Mouse (Mus musculus): ENCODE measurements around the gene Napepld. TPM values are rescaled to one million over a fixed set of nuclear protein-coding genes. Genes with fewer than 3 reads are reported as not detected.
"Not testable (repeated sequence)": the region's sequence is repeated elsewhere in the genome, so short reads cannot be mapped to it uniquely, and the experiment has no call there.

Gene Napepld
- polyA plus RNA-seq, 1 experiment from 2014 or later = 3.6 TPM

GRCm38 (mm10) chr5:21700272-21700821, 849 bp downstream of the Napepld start:
- Histone ChIP-seq H3K4me3 (replicated peaks; ENCODE audit: low read length) (peak overlapping the region; percentile 64), H3K9me3 (replicated peaks; ENCODE audit: control insufficient read depth, low read length) (no peaks in the 10 kb centered on the region), H3K27ac (ENCODE audit: low read length) (no peak overlapping the region), H3K4me2 (ENCODE audit: low read depth, low read length) (peak overlapping the region; percentile 92), H3K36me3 (ENCODE audit: control insufficient read depth, insufficient read depth, low read length) (no peaks in the 10 kb centered on the region), H3K9ac (ENCODE audit: low read length) (0 out of 2 replicates have a peak overlapping the region, but pooled peaks have one; percentile 36), H3K4me1 (ENCODE audit: control insufficient read depth, insufficient read depth, low read length) (no peaks in the 10 kb centered on the region), H3K27me3 (ENCODE audit: control insufficient read depth, insufficient read depth, low read length) (no peaks in the 10 kb centered on the region)
- 16% methylated on average over 10 of the region's 10 CpGs for WGBS
- no peak for ATAC-seq (ENCODE audit: insufficient read depth, low FRiP score)

DNA sequence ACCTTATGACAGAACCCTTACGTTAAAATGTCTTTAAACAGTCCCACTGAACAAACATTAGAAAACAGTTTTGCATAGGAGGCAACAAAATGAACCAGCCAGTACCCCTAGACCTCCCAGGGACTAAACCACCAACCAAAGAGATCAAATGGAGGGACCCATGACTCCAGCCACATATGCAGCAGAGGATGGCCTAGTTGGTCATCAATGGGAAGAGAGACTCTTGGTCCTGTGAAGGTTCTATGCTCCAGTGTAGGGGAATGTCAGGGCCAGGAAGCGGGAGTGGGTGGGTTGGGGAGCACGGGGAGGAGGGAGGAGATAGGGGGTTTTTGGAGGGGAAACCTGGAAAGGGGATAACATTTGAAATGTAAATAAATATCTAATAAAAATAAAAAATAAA, 1.6 kb downstream of the Napepld start:
- not testable (repeated sequence) for H3K4me1 ChIP-seq (ENCODE audit: control insufficient read depth, insufficient read depth, low read length); H3K36me3 ChIP-seq (ENCODE audit: control insufficient read depth, insufficient read depth, low read length); H3K9me3 ChIP-seq (replicated peaks; ENCODE audit: control insufficient read depth, low read length); H3K27me3 ChIP-seq (ENCODE audit: control insufficient read depth, insufficient read depth, low read length); H3K9ac ChIP-seq (ENCODE audit: low read length); H3K27ac ChIP-seq (ENCODE audit: low read length); H3K4me2 ChIP-seq (ENCODE audit: low read depth, low read length); ATAC-seq (ENCODE audit: insufficient read depth, low FRiP score); H3K4me3 ChIP-seq (replicated peaks; ENCODE audit: low read length)
- 89% methylated on average over 3 of the region's 3 CpGs for WGBS

DNA sequence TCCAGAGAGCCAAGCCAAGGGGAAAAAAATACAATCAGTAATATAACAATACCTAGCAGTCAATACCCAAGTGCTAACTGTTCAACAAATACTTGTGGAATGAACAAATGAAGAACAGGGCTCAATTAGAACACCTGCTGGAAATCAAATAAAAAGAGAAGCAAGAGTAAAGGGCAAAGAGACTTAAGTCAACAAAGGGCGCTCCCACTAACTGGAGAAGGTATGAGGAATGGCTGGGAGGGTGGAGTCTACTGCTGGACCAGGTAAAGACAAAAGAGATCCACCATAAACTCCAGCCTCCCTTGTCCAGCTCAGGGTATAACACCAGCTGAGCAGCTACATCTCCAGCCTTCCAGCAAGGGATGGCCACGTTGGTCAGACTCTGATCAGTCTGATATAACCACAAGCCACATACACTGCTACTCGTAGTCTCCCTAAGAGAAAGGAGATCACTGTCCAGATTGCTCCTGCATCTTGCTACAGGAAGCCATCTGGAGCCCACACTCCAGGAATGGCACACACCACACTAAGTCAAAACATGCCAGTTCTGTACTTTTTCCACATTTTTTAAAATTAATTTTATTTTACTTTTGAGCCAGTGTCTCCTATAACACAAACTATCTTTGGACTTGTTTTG, 6.2 kb downstream of the Napepld start:
- Histone ChIP-seq H3K9me3 (replicated peaks; ENCODE audit: control insufficient read depth, low read length) (no peaks in the 10 kb centered on the region), H3K4me3 (replicated peaks; ENCODE audit: low read length) (no peak overlapping the region), H3K27ac (ENCODE audit: low read length) (no peak overlapping the region), H3K4me1 (ENCODE audit: control insufficient read depth, insufficient read depth, low read length) (no peaks in the 10 kb centered on the region), H3K36me3 (ENCODE audit: control insufficient read depth, insufficient read depth, low read length) (no peaks in the 10 kb centered on the region), H3K4me2 (ENCODE audit: low read depth, low read length) (no peak overlapping the region), H3K27me3 (ENCODE audit: control insufficient read depth, insufficient read depth, low read length) (no peaks in the 10 kb centered on the region), H3K9ac (ENCODE audit: low read length) (no peak overlapping the region)
- ATAC-seq (ENCODE audit: insufficient read depth, low FRiP score) = peak; percentile 64; the same call in 1 of the 2 replicates
- WGBS = 63% methylated on average over 3 of the region's 3 CpGs

DNA sequence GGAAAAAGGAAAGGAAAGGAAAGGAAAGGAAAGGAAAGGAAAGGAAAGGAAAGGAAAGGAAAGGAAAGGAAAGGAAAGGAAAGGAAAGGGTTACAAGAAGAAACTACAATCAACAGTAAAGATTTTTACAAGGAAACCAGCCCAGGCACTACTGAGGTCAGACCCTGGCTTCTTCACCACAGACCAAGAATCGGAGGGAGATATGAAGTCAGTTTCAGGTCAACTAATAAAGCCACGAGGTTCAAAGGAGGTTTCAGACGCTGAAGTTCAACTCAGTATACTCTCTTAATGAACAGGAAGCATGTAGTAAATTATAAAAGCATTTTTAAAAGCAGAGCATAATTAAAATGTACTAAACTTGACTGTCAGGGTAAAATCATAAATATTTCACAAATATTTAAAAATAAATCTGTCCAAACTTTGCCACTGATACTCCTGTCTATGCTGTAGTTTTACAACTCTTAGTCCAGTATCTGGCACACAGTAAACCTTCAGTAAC, 7.8 kb downstream of the Napepld start:
- no peak overlapping the region for H3K4me2 ChIP-seq (ENCODE audit: low read depth, low read length)
- H3K4me1 ChIP-seq (ENCODE audit: control insufficient read depth, insufficient read depth, low read length) = no peaks in the 10 kb centered on the region
- no peak for ATAC-seq (ENCODE audit: insufficient read depth, low FRiP score)
- H3K9me3 ChIP-seq (replicated peaks; ENCODE audit: control insufficient read depth, low read length) = no peaks in the 10 kb centered on the region
- no peak overlapping the region for H3K27ac ChIP-seq (ENCODE audit: low read length)
- WGBS = 49% methylated on average over 3 of the region's 3 CpGs
- H3K4me3 ChIP-seq (replicated peaks; ENCODE audit: low read length) = no peak overlapping the region
- no peak overlapping the region for H3K9ac ChIP-seq (ENCODE audit: low read length)
- H3K36me3 ChIP-seq (ENCODE audit: control insufficient read depth, insufficient read depth, low read length) = no peaks in the 10 kb centered on the region
- no peaks in the 10 kb centered on the region for H3K27me3 ChIP-seq (ENCODE audit: control insufficient read depth, insufficient read depth, low read length)

DNA sequence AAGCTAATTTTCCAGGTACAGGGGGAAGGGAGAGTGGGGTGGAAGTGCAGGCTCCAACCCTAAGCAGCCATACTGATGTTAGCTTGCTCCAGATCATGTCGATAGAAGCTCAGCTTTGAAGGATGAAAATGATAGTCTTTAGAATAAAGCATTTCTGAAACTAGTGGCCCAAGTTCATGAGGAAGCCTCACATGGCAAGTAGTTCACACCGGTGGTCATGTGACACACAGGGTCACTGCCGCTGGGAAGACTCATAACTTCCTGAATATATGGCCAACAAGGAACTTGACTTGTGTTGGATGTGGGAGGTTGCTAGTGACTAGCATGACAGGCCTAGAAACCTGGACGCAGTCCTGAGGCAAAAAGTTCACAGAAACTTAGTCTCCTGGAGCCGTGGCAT, 9.0 kb downstream of the Napepld start:
- no peaks in the 10 kb centered on the region for H3K4me1 ChIP-seq (ENCODE audit: control insufficient read depth, insufficient read depth, low read length)
- H3K27me3 ChIP-seq (ENCODE audit: control insufficient read depth, insufficient read depth, low read length) = no peaks in the 10 kb centered on the region
- no peaks in the 10 kb centered on the region for H3K9me3 ChIP-seq (replicated peaks; ENCODE audit: control insufficient read depth, low read length)
- WGBS = 86% methylated on average over 5 of the region's 5 CpGs
- no peak for ATAC-seq (ENCODE audit: insufficient read depth, low FRiP score)
- H3K36me3 ChIP-seq (ENCODE audit: control insufficient read depth, insufficient read depth, low read length) = no peaks in the 10 kb centered on the region
- no peak overlapping the region for H3K4me2 ChIP-seq (ENCODE audit: low read depth, low read length)
- no peak overlapping the region for H3K27ac ChIP-seq (ENCODE audit: low read length)
- H3K9ac ChIP-seq (ENCODE audit: low read length) = no peak overlapping the region
- H3K4me3 ChIP-seq (replicated peaks; ENCODE audit: low read length) = no peak overlapping the region

DNA sequence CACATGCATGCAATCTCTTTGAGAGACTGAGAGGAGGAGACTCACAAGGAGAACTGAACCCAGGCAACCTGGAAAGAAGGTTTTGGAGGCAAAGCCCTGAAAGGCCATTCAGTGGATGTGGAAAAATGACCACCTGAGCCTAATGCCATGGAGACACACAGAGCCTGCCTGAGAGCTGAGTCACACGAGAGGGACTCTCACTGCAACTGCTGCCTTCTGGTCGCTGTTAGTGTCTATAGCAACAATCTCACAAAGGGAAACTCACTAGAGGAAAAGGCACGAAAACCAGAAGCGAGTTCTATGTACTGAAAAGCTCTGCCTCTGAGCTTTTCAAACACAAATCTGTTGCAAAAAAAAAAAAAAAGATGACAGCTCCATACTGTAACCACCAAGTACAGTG, 14.2 kb downstream of the Napepld start:
- Histone ChIP-seq H3K36me3 (ENCODE audit: control insufficient read depth, insufficient read depth, low read length) (no peaks in the 10 kb centered on the region), H3K4me2 (ENCODE audit: low read depth, low read length) (no peak overlapping the region), H3K9ac (ENCODE audit: low read length) (no peak overlapping the region), H3K27me3 (ENCODE audit: control insufficient read depth, insufficient read depth, low read length) (no peaks in the 10 kb centered on the region), H3K27ac (ENCODE audit: low read length) (no peak overlapping the region), H3K4me3 (replicated peaks; ENCODE audit: low read length) (no peak overlapping the region), H3K4me1 (ENCODE audit: control insufficient read depth, insufficient read depth, low read length) (no peaks in the 10 kb centered on the region), H3K9me3 (replicated peaks; ENCODE audit: control insufficient read depth, low read length) (0 out of 2 replicates have a peak, but pooled peaks cover 3% of the 10 kb centered on the region)
- 52% methylated on average over 4 of the region's 4 CpGs for WGBS
- ATAC-seq (ENCODE audit: insufficient read depth, low FRiP score) = no peak

DNA sequence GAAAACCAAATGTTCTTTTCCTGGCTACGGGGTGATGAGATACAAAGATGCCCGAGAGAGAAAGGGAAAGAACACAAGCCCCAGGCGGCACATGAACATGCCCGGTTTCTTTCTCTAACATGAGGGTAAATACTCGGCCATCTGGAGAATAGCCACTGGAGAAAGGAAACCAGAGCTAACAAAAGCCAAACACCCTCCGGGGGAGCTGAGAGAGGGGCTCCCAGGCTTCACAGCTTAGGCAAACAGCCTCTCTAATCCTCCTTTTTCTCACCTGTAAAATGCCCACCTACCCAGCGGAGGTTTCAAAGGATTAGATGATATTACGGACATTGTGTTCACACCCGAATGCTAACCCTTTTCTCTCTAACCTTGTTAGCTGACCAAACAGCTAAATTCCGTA, 16.2 kb downstream of the Napepld start:
- H3K9ac ChIP-seq (ENCODE audit: low read length) = no peak overlapping the region
- no peaks in the 10 kb centered on the region for H3K4me1 ChIP-seq (ENCODE audit: control insufficient read depth, insufficient read depth, low read length)
- H3K36me3 ChIP-seq (ENCODE audit: control insufficient read depth, insufficient read depth, low read length) = no peaks in the 10 kb centered on the region
- ATAC-seq (ENCODE audit: insufficient read depth, low FRiP score) = no peak
- 0 out of 2 replicates have a peak, but pooled peaks cover 3% of the 10 kb centered on the region for H3K9me3 ChIP-seq (replicated peaks; ENCODE audit: control insufficient read depth, low read length)
- no peak overlapping the region for H3K4me3 ChIP-seq (replicated peaks; ENCODE audit: low read length)
- H3K27me3 ChIP-seq (ENCODE audit: control insufficient read depth, insufficient read depth, low read length) = no peaks in the 10 kb centered on the region
- no peak overlapping the region for H3K27ac ChIP-seq (ENCODE audit: low read length)
- 66% methylated on average over 10 of the region's 10 CpGs for WGBS
- no peak overlapping the region for H3K4me2 ChIP-seq (ENCODE audit: low read depth, low read length)

DNA sequence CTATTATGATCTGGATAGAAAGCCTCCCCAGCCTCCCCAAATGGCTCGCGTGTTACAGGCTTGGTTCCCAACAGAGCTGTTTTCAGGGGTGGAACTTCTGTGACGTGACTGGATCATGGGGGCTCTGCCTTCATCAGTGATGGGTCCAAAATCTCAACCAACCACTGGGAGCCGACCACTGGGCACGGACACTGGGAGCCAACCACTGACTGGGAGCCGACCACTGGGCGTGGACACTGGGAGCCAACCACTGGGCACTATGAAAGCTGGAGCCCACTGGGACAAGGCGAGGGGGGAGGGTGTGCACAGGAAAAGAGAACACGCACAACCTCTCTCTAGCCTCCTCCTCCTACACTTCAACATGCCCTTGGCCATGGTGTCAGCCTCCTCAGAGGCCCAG, 17.4 kb downstream of the Napepld start:
- 0 out of 2 replicates have a peak, but pooled peaks cover 3% of the 10 kb centered on the region for H3K9me3 ChIP-seq (replicated peaks; ENCODE audit: control insufficient read depth, low read length)
- H3K4me3 ChIP-seq (replicated peaks; ENCODE audit: low read length) = no peak overlapping the region
- H3K36me3 ChIP-seq (ENCODE audit: control insufficient read depth, insufficient read depth, low read length) = no peaks in the 10 kb centered on the region
- H3K4me2 ChIP-seq (ENCODE audit: low read depth, low read length) = no peak overlapping the region
- no peak overlapping the region for H3K27ac ChIP-seq (ENCODE audit: low read length)
- no peak for ATAC-seq (ENCODE audit: insufficient read depth, low FRiP score)
- H3K27me3 ChIP-seq (ENCODE audit: control insufficient read depth, insufficient read depth, low read length) = no peaks in the 10 kb centered on the region
- 89% methylated on average over 9 of the region's 9 CpGs for WGBS
- H3K4me1 ChIP-seq (ENCODE audit: control insufficient read depth, insufficient read depth, low read length) = no peaks in the 10 kb centered on the region
- H3K9ac ChIP-seq (ENCODE audit: low read length) = no peak overlapping the region

DNA sequence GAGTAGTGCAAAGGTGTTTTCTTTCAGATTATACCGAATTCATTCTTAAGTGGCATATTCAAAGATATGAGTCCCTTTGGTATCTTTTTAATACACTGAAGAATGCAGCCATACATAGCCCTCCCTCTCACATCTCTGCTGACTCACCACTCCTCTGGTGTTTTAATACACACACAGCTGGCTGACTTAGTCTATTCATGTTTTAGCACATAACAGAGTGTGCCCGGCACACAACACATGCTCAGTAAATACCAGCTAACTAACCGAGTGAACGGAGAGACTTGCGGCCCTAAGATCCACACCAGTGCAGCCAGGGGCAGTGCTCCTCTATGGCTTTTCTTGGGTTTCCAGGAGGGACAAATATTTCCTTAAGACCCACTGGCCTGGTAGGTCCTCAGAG, 20.3 kb downstream of the Napepld start:
- no peak overlapping the region for H3K9ac ChIP-seq (ENCODE audit: low read length)
- H3K4me3 ChIP-seq (replicated peaks; ENCODE audit: low read length) = no peak overlapping the region
- WGBS = 71% methylated on average over 5 of the region's 5 CpGs
- no peak overlapping the region for H3K27ac ChIP-seq (ENCODE audit: low read length)
- H3K4me2 ChIP-seq (ENCODE audit: low read depth, low read length) = no peak overlapping the region
- no peaks in the 10 kb centered on the region for H3K36me3 ChIP-seq (ENCODE audit: control insufficient read depth, insufficient read depth, low read length)
- no peaks in the 10 kb centered on the region for H3K4me1 ChIP-seq (ENCODE audit: control insufficient read depth, insufficient read depth, low read length)
- H3K9me3 ChIP-seq (replicated peaks; ENCODE audit: control insufficient read depth, low read length) = 0 out of 2 replicates have a peak, but pooled peaks cover 3% of the 10 kb centered on the region
- no peak for ATAC-seq (ENCODE audit: insufficient read depth, low FRiP score)
- no peaks in the 10 kb centered on the region for H3K27me3 ChIP-seq (ENCODE audit: control insufficient read depth, insufficient read depth, low read length)
